In genomic region chr7:120934716-120935115, GRCm38 (mm10) we compare ENCODE assay signal across 8 mouse cellular contexts. TPM values are rescaled to one million over a fixed set of nuclear protein-coding genes. Genes with fewer than 3 reads are reported as not detected.
DNase-seq lines count a peak whose midpoint lies in the region; ATAC-seq and TF ChIP-seq lines count a peak whose summit lies in the region.

No protein-coding gene starts in this region.

- no peaks in the 10 kb centered on the region for H3K27me3 ChIP-seq in E14TG2a.4 (ENCODE audit: insufficient read depth, low read length)

- DNase-seq in heart, adult 8-10 months (ENCODE audit: low spot score): peak; percentile 65
- DNase-seq in heart, postnatal 25 days (ENCODE audit: low spot score): no peak
- peak; percentile 75 for DNase-seq in brain, embryonic 14.5 days (ENCODE audit: low read depth)
- DNase-seq in large intestine, adult 2 months (ENCODE audit: low read depth, low spot score): peak; percentile 33
- peak; percentile 64 for DNase-seq in thymus, postnatal 0 days (ENCODE audit: low spot score)

- intact Hi-C loops in heart, postnatal 25 days (cut with DNase I): loop anchor here (1.0 to 2.0 kb wide), 3 partner anchors 68 to 186 kb away; no protein-coding TSS in a partner anchor

- ATAC-seq in granulocyte monocyte progenitor cell, adult 5-6 weeks (replicated peaks; ENCODE audit: poor library complexity, severe bottlenecking): peak; percentile 81
- peak; percentile 90 for ATAC-seq in megakaryocyte progenitor cell, adult 5-6 weeks (replicated peaks; ENCODE audit: poor library complexity)

- 30% methylated on average over 5 of the region's 5 CpGs for WGBS in large intestine, adult 2 months

- TF ChIP-seq POLR2A in brain, embryonic 14.5 days (IDR thresholded peaks at IDR 0.05; ENCODE audit: borderline replicate concordance, extremely low read depth, insufficient read depth, insufficient read length, poor library complexity, severe bottlenecking): no peak

- TF ChIP-seq CTCF in E14TG2a.4 (conservative IDR thresholded peaks at IDR 0.05; ENCODE audit: low read length): peak; percentile 58
- peak; percentile 78 for TF ChIP-seq CTCF in brain, embryonic 14.5 days (IDR thresholded peaks at IDR 0.05; ENCODE audit: borderline replicate concordance, extremely low read depth, insufficient read depth, insufficient read length)

- peaks cover 100% of the 10 kb centered on the region for H3K36me3 ChIP-seq in E14TG2a.4 (ENCODE audit: insufficient read depth, low read length)

- no peaks in the 10 kb centered on the region for H3K9me3 ChIP-seq in E14TG2a.4 (ENCODE audit: low read length)

- peaks cover 67% of the 10 kb centered on the region for H3K4me1 ChIP-seq in E14TG2a.4 (replicated peaks; ENCODE audit: low read depth, low read length)

- H3K4me3 ChIP-seq in E14TG2a.4 (replicated peaks; ENCODE audit: low read length): no peak overlapping the region

RNA-seq across cellular contexts. Expression of gene Polr3e, which starts 17.2 kb away (rescaled TPM):
- 1 to 10 TPM; 7.9 to 9.5 (median 8.6) TPM for total RNA-seq in heart, adult 8-10 months (2022)
- 1 to 10 TPM; 8.2 to 8.7 TPM for total RNA-seq in heart, postnatal 25 days (2021)
- 26.3 and 28.9 TPM in 2 replicates for polyA plus RNA-seq in brain, embryonic 14.5 days (2012; rRNA removed)
- 24.5 and 25.8 TPM in 2 replicates for total RNA-seq in granulocyte monocyte progenitor cell, adult 5-6 weeks (2014; fragmentation: Nextera tagmentation)
- 33.5 and 37.1 TPM in 2 replicates for total RNA-seq in granulocyte monocyte progenitor cell, adult 5-6 weeks (2017)
- polyA plus RNA-seq in large intestine, adult 2 months (2012; rRNA removed): 14.6 and 17.1 TPM in 2 replicates
- total RNA-seq in megakaryocyte progenitor cell, adult 5-6 weeks (2015): 14.0 and 15.1 TPM in 2 replicates
- 32.6 and 33.0 TPM in 2 replicates for total RNA-seq in megakaryocyte progenitor cell, adult 5-6 weeks (2017)
- polyA plus RNA-seq in thymus, postnatal 0 days (2015; fragmentation: Nextera tagmentation; extraction: Ambion mirVana): 26.4 and 27.1 TPM in 2 replicates

RNA-seq across cellular contexts. Expression of gene Cdr2, which starts 47.4 kb away (rescaled TPM):
- 10 to 100 TPM in 1 of 4 experiments, 1 to 10 TPM in 3; 4.8 to 14.4 (median 7.2) TPM for total RNA-seq in heart, adult 8-10 months (2022)
- total RNA-seq in heart, postnatal 25 days (2021): 10 to 100 TPM; 14.8 to 21.9 TPM
- polyA plus RNA-seq in brain, embryonic 14.5 days (2012; rRNA removed): 27.4 and 37.4 TPM in 2 replicates
- 1.6 and 2.9 TPM in 2 replicates for total RNA-seq in granulocyte monocyte progenitor cell, adult 5-6 weeks (2014; fragmentation: Nextera tagmentation)
- 1.7 and 2.8 TPM in 2 replicates for total RNA-seq in granulocyte monocyte progenitor cell, adult 5-6 weeks (2017)
- 14.5 and 31.8 TPM in 2 replicates for polyA plus RNA-seq in large intestine, adult 2 months (2012; rRNA removed)
- 2.9 and 4.3 TPM in 2 replicates for total RNA-seq in megakaryocyte progenitor cell, adult 5-6 weeks (2015)
- 4.7 and 7.1 TPM in 2 replicates for total RNA-seq in megakaryocyte progenitor cell, adult 5-6 weeks (2017)
- 2.9 and 3.2 TPM in 2 replicates for polyA plus RNA-seq in thymus, postnatal 0 days (2015; fragmentation: Nextera tagmentation; extraction: Ambion mirVana)

RNA-seq across cellular contexts. Expression of gene Mfsd13b, which starts 47.6 kb away (rescaled TPM):
- total RNA-seq in heart, adult 8-10 months (2022): not detected
- total RNA-seq in heart, postnatal 25 days (2021): not detected
- 0.15 and 0.22 TPM in 2 replicates for polyA plus RNA-seq in brain, embryonic 14.5 days (2012; rRNA removed)
- not detected in 2 replicates for total RNA-seq in granulocyte monocyte progenitor cell, adult 5-6 weeks (2014; fragmentation: Nextera tagmentation)
- total RNA-seq in granulocyte monocyte progenitor cell, adult 5-6 weeks (2017): not detected in 2 replicates
- polyA plus RNA-seq in large intestine, adult 2 months (2012; rRNA removed): 0.43 and 0.53 TPM in 2 replicates
- not detected in 2 replicates for total RNA-seq in megakaryocyte progenitor cell, adult 5-6 weeks (2015)
- total RNA-seq in megakaryocyte progenitor cell, adult 5-6 weeks (2017): 0.20 TPM in 1 of 2 replicates, not detected in the other
- 0.12 and 0.49 TPM in 2 replicates for polyA plus RNA-seq in thymus, postnatal 0 days (2015; fragmentation: Nextera tagmentation; extraction: Ambion mirVana)
